Mouse (Mus musculus): ENCODE results near the gene Cir1. TPM values are rescaled to one million over a fixed set of nuclear protein-coding genes. Genes with fewer than 3 reads are reported as not detected.

The Cir1 gene
- total RNA-seq (2017), result 41.3 and 42.6 TPM in 2 replicates

DNA sequence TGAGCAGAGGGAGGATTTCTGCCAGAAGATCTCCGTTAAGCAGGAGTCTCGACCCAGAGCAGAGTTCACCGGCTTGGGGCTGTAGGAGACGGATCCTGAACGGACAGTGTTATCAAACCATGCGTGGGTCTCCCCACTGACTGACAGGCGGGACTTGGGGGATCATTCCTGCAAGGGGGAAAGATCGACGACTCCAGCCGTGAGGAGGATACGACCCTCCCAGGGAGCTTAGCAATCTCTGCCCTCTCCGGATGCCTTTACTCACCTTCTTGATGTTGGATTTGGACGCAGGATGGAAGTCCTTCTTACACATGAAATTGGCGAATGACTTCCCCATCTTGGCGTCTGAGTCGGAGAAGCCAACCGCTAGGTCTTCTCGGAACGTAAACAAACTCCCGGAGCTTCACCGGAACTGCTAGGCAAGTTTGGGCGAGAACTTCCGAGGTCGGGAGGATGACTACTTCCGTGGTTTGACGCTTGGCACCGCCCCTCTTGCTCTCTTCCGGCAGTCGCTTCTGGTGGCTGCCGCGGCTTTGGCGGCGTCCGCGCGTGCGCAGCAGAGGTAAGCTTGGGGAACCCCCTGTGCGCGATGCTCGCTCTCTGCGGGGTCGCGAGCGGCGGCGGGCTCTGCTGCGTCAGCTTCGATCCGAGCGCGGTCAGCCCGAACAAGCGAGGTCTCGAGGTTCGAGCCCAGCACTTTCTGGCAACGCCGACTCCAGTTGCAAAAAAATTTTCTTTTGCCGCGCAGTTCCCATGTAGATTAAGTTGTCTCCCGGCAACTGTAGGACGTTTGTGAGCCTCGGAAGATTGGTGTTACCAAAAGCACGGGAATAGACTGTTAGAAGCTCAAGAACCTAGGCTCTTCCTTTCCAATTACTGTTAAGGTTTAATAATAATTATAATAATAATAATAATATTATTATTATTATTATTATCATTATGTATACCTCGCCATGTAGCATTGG lies at the start of gene Cir1, which contains the start of gene Scrn3:
TSS of gene Cir1 (minus strand) at position 550 of the 965 bp plus-strand sequence.
TSS of gene Scrn3 (plus strand) at position 450 of the 965 bp plus-strand sequence.
- peak; percentile 99 for ATAC-seq (ENCODE audit: extremely low read depth, insufficient number of reproducible peaks, low FRiP score, poor library complexity, severe bottlenecking)

DNA sequence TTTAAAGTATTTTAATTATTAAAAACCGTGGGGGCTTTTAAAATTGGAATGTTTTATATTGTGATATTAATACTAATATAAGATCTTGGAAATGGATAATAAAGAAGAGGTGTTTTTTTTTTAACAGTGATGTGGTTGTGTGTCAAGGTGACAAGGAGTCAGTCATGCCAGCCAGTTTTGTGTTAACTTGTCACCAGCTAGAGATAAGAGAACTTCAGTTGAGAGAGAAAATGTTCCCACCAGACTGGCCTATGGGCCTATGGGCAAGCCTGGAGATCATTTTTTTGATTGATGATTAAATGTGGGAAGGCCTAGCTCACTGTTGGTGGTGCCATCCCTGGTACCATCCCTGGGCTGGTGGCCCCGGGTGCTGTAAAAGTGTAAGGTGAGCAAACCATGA lies 48.0 kb upstream of the Cir1 start:
- ATAC-seq (ENCODE audit: extremely low read depth, insufficient number of reproducible peaks, low FRiP score, poor library complexity, severe bottlenecking), result no peak

DNA sequence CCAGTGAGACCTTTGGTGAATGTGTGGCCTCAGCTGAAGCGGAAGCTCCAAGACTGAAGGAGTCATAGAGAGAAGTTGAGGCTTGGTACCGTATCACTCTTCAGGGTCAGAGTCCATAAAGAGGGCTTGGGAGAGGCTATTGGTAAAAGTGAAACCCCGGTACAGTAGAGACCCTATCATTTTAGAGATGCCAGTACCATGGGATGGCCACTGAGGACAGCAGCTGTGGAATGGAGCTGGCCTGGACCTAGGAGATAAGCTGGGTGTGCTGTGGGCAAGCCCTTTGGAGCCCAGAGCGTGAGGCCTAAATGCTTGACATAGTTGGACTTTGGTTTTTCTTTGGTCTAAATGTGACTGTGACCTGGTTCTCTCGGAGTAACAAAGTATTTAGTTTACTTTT lies 47.4 kb upstream of the Cir1 start:
- ATAC-seq (ENCODE audit: extremely low read depth, insufficient number of reproducible peaks, low FRiP score, poor library complexity, severe bottlenecking), result no peak

DNA sequence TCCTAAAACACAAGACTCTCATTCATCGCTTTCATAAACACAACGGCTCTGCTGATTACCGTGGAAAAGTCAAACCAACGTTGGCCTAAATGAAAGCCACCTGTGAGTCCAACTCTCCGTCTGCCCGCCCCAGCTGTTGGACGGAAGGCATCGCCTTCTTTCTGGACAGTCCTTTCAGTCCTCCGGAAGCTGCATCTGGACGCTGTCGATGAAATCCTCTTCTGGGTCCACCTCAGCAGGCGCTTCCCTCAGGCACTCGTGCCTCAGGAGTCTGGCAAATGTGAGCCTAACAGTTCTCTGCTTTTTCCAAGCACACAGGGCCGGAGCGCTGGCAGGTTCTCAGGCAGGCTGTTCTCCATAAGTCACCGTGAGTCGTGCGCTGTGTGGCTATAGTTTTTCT lies 44.5 kb upstream of the Cir1 start:
- ATAC-seq (ENCODE audit: extremely low read depth, insufficient number of reproducible peaks, low FRiP score, poor library complexity, severe bottlenecking), result no peak

DNA sequence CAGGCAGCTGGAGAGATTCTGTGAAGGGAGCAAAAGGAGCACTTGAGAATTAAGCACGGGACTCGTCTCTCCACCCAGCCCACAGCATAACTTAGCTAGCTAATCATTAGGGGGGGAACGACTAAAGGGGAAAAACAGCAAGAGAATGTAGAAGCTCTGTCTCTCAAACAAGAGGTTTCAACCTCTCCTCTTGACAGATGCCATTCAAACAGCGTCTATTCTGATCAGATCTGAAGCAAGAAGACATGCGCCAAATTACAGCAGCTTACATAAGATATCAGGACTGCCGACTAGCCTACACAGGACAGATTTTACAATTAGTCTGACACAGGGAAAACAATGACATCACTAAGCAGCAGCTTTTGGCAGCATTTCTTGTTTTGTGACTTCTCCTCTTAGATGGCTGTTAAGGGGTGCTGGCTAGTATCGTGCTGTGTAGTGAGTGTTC lies 39.5 kb upstream of the Cir1 start:
- ATAC-seq (ENCODE audit: extremely low read depth, insufficient number of reproducible peaks, low FRiP score, poor library complexity, severe bottlenecking), result no peak

DNA sequence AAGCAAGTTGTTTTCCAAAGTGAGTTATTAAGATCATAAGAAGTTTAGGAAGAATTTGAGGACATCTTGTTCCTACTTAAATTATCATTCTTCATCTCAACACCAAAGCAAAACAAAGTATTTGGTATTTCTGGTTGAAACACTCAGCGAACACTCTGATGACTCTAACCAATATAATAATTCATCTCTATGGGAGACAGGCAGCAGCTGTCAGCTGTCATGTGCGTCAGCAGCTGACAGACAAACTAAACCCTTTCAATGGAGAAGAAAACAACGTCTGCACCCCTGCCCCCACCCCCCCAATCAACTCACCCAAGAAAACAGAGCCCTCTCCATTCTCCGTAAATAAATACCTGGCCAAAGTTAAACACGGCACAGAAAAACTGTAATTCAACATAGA lies 39.0 kb upstream of the Cir1 start:
- no peak for ATAC-seq (ENCODE audit: extremely low read depth, insufficient number of reproducible peaks, low FRiP score, poor library complexity, severe bottlenecking)

DNA sequence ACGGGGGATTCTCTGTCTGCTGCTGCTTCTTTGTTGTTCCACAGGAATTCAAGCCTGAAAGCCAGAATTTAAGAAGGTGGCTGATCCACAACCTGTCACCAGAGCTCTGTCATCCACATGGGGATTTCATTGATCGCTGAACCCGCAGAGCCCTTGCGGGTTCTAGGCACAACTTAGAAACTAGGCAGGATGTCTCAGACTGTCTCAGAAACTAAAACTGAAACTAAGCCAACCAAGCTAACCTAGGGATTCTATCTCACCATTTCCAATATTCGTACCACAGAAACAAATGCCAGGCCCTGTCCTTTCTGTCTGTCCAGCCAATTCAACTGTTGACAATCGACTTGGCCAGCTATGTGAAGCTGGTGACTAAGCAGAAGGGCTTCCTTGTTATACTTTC lies 35.7 kb upstream of the Cir1 start:
- no peak for ATAC-seq (ENCODE audit: extremely low read depth, insufficient number of reproducible peaks, low FRiP score, poor library complexity, severe bottlenecking)

DNA sequence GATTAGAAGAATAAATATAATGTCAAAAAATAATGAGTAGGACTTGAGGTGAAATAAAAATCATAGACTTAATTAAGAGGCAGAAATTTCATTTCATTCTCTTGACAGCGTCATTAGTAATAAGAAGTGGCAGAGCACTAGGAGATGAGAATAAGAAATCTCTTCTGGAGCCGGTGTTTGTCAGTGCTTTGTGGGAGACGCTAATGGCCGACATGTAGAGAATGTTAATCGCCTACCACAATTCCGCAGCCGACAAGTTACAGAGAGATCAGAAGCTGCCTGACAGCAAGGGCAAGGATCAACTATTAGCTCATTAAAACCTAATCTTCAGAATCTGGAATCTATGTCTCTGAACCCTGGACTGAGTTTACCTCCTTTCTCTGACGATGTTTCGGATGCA lies 35.3 kb upstream of the Cir1 start:
- no peak for ATAC-seq (ENCODE audit: extremely low read depth, insufficient number of reproducible peaks, low FRiP score, poor library complexity, severe bottlenecking)

DNA sequence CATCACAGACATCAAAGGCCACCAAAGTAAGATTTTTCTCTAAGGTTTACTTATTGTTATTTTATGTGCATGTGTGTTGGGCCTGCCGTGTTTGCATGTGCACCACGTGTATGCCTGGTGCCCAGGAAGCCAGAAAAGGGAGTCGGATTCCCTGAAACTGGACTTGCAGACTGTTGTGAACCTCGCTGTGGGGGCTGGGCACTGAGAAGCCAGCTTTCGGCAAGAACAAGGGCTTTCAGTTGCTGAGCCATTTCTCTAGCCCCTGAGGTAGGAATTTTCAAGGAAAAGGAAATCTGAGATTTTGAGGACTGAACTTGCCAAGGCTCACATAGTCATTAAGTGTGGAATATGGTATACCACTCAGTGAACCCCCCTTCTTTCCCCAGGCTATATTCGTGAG lies 34.6 kb upstream of the Cir1 start:
- no peak for ATAC-seq (ENCODE audit: extremely low read depth, insufficient number of reproducible peaks, low FRiP score, poor library complexity, severe bottlenecking)

DNA sequence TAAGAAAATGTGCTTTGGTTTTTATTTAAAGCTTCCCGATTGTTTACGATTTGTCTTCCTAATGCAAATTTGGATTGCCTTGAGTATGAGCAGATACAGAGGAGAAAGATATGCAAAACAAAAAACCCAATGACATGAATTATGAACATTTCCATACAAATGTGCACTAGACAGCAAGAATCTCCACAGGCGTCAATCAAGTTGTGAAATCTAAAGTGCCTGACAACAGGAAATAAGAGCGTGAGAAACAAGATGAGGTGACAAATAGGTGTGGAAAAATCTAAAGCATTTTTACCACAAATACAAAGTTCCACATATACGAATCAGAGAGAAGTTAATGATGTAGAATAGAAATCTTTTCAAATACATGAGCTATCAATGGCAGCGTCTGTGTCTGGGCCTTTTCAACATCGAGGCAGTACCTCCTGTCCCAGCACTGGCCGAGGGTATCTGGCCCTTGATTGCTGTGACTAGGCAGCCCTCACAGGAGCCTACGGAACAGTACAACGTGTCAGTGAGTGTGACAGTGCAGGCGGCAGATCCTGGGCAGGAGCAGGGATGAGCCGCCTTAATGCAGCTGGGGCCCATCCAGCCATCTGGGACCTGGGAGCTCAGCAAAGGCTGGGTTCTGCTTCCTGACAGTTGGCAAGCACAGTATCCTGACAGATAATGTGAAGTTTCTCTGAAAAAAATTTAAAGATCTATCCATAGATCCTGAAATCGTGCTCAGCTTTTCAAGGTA lies 34.0 kb upstream of the Cir1 start:
- no peak for ATAC-seq (ENCODE audit: extremely low read depth, insufficient number of reproducible peaks, low FRiP score, poor library complexity, severe bottlenecking)

DNA sequence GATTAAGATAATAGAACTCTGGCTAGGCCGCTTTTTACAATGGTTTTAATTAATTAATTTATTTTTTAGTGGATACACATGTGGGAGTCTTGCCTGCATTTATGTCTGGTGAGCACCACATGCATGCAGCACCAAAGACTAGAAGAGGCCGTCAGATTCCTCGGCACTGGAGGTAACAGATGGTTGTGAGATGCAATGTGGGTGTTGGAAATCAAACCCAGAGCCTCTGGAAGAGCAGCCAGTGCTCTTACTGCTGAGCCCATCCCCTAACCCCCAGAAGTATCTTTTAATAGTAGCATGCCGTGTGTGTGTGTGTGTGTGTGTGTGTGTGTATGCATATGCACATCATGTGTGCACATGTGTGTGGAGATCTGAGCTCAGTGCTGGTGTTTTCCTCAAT lies 32.7 kb upstream of the Cir1 start:
- no peak for ATAC-seq (ENCODE audit: extremely low read depth, insufficient number of reproducible peaks, low FRiP score, poor library complexity, severe bottlenecking)

DNA sequence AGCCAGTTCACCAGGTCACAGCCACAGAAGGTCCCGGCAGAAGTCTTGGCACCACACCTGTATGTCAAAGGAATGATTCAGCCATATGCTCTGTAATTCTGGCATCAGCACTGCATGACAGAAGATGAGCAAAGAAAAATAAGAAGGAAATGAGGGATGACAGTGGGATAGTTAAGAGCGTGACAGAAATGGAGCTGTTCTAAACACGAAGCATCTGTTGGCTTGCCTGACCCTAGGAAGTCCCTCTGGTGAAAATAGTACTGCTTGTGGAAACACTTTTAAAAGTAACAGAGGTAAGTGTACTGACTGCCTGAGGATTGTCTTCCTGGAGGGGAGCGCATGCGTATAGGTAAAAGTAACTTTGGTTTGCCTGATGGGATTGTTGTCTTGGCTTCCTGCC lies 31.2 kb upstream of the Cir1 start:
- ATAC-seq (ENCODE audit: extremely low read depth, insufficient number of reproducible peaks, low FRiP score, poor library complexity, severe bottlenecking), result no peak

DNA sequence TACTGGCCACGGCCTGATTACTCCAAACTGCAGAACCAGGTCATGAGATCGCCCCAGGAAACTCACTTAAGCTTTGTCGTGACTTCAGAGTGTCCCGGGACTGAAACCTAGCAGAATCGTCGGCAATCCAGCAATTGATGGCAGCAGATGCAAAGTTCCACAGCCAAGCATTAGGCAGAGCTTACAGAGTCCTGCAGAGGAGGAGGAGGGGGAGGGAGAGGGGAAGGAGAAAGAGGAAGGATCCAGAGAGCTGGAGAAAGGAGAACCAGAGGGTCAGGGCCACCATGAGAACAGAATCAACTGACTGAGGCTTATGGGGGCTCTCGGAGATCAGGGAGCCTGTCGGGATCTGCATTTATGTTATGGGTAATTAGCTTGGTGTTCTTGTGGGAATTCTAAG lies 25.9 kb upstream of the Cir1 start:
- no peak for ATAC-seq (ENCODE audit: extremely low read depth, insufficient number of reproducible peaks, low FRiP score, poor library complexity, severe bottlenecking)

DNA sequence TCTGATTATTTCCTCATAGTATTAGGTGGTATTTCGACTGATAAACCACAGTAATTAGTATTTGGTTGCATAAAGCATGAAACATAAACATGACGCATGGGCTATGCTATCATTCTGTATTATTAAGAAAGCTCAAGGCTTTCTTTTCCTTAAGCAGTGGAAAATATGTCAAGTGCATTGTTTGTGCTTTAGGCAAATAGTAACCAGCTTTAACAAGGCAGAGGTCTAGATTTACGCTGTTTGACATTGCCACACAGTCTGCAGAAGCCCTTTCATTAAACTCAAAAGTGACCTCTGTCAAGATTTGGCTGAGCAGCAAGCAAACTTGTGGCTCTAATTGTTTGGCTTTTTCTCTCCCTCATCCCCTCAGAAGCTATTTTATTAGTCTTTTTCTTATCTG lies 23.4 kb upstream of the Cir1 start:
- no peak for ATAC-seq (ENCODE audit: extremely low read depth, insufficient number of reproducible peaks, low FRiP score, poor library complexity, severe bottlenecking)

DNA sequence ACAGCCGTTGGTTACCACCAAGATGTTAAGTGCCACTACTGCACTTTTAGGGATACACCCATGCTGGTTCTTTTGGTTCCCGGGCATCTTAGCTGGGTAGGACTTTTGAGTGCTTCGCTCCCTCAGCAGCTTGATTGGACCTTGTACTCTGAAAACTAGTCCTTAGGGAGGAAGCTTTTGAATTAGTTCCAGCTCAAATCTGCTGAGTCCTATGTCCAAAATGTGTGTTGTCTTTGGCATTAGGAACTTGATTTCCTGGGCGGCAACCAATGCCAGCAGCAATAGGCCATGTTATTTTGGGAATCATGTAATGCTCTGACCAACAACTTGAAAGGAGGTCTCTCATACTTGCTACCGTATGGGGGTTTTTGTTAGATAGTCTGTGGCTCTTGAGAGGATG lies 13.4 kb upstream of the Cir1 start:
- no peak for ATAC-seq (ENCODE audit: extremely low read depth, insufficient number of reproducible peaks, low FRiP score, poor library complexity, severe bottlenecking)

DNA sequence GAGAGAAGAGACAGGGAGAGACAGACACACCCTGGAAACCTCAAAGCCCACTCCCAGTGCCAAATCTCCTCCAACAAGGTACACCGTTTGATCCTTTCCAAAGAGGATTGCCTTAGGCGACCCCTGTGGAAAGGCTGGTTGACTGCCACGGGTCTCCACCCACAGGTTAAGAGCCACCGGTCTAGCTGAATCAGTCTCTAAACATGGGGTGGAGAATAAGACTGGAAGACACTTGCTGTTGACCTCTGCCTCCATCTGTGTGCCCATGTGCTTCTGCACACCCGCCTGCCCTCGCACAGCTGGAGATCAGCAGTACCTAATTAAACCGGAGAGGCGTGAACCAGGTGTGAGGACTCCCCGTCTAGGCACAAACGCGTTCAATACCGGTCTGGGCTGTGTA lies 10.5 kb upstream of the Cir1 start:
- no peak for ATAC-seq (ENCODE audit: extremely low read depth, insufficient number of reproducible peaks, low FRiP score, poor library complexity, severe bottlenecking)

DNA sequence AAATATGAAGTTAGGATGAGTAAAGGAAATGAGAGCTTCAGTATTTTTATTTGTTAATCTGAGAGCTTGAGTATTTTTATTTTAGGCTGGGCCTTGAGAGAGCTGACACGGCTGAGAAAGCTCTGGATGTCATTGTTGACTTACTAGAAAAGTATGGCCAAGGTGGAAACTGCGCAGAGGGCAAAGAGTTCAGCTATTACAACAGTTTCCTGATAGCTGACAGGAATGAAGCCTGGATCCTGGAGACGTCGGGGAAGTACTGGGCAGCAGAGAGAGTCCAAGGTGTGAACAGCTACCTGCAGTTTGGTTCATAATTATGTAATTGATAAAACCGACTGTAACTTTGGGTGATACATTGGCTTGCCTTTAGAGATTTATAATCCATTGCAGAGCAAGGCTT lies 6.7 kb upstream of the Cir1 start:
- no peak for ATAC-seq (ENCODE audit: extremely low read depth, insufficient number of reproducible peaks, low FRiP score, poor library complexity, severe bottlenecking)

DNA sequence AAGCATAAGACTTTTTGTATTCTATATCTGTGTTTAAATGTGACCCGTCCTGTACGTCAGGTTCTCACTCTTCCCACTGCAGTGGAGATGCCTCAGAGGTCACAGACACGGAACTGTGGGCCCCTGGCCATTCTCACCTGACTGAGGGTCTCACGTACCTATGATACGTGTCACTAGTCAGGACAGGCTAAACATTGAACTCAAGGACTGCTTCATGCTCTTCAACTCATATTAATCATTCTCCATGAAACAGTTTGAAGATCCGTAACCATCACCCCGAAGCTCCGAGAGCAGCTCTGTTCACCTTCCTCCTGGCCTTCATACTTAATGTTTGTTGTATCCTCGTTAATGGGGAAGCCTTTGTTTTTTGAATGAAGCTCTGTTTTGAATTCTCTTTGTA lies 4.9 kb upstream of the Cir1 start:
- no peak for ATAC-seq (ENCODE audit: extremely low read depth, insufficient number of reproducible peaks, low FRiP score, poor library complexity, severe bottlenecking)

DNA sequence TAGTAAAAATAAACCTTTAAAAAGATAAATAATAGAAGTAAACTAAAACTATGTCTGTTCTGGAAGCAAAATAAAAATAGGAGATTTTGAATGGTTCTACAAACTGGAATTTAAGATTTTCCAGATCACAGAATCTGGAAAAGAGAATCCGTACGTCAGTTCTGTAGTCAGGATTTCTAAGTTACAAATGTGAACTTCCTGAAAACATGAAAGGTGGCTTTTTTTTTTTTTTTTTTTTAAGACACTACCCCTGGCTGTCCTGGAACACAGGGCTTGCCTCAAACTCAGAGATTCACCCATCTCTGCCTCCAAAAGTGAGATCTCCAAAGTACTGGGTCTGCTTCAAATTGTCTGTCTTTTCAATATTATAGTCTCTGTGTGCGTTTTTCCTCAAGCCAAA lies 1.8 kb upstream of the Cir1 start:
- no peak for ATAC-seq (ENCODE audit: extremely low read depth, insufficient number of reproducible peaks, low FRiP score, poor library complexity, severe bottlenecking)

DNA sequence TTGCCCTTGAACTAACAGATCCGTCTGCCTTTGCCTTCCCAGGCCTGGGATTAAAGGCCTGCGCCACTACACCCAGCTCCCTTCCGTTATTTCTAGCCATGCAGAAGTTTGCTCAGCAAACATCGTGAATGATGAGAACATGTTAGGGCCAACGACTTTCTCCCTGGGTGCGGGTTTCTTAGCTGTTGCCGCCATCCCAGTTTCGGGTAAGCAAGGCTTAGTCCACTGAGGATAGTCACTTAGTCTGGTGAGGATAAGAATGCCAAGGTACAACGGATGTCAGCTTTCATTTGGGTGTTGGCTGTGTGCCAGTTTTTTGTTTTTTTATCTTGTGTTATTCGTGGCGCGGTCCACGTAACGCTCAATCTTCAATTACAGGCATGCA lies 608 bp upstream of the Cir1 start:
- ATAC-seq (ENCODE audit: extremely low read depth, insufficient number of reproducible peaks, low FRiP score, poor library complexity, severe bottlenecking), result no peak

Data from neutrophil, adult 5-6 weeks (primary cell).